Mouse (Mus musculus) forebrain, embryonic 13.5 days (tissue): ENCODE data around the gene Cyp4f18. TPM values are rescaled to one million over a fixed set of nuclear protein-coding genes. Genes with fewer than 3 reads are reported as not detected.
"Not testable (repeated sequence)": the region's sequence is repeated elsewhere in the genome, so short reads cannot be mapped to it uniquely, and the experiment has no call there.

Experiments used
- ATAC-seq: fragments of 200-750 bp; cut with Nextera tagmentation; 2 replicates; pipeline ENCODE4 v1.8.0; 2017
- H3K27ac ChIP-seq: fragments of 300-500 bp; sonication (generic); 2 replicates; pipeline ENCODE4 v1.5.1; 2015; ENCODE audit warnings: inconsistent platforms, mild to moderate bottlenecking, moderate library complexity
- H3K27me3 ChIP-seq: fragments of 300-500 bp; sonication (generic); 2 replicates; pipeline ENCODE4 v1.6.1; 2015; ENCODE audit warnings: mild to moderate bottlenecking, inconsistent platforms
- H3K36me3 ChIP-seq: fragments of 300-500 bp; sonication (generic); 2 replicates; pipeline ENCODE4 v1.6.1; 2015; ENCODE audit warnings: mild to moderate bottlenecking, inconsistent platforms; ENCODE audit not compliant: poor library complexity, severe bottlenecking
- H3K4me1 ChIP-seq: fragments of 300-500 bp; sonication (generic); 2 replicates; pipeline ENCODE4 v1.6.1; 2015; ENCODE audit warnings: inconsistent platforms
- H3K4me2 ChIP-seq: fragments of 300-500 bp; sonication (generic); 2 replicates; pipeline ENCODE4 v1.6.1; 2015; ENCODE audit warnings: inconsistent platforms, mild to moderate bottlenecking, moderate library complexity
- H3K4me3 ChIP-seq: fragments of 300-500 bp; sonication (generic); 2 replicates; pipeline ENCODE4 v1.5.1; 2015; ENCODE audit warnings: mild to moderate bottlenecking, inconsistent platforms
- H3K9ac ChIP-seq: fragments of 300-500 bp; sonication (generic); 2 replicates; pipeline ENCODE4 v1.6.1; 2015; ENCODE audit warnings: mild to moderate bottlenecking, inconsistent platforms
- H3K9me3 ChIP-seq: fragments of 300-500 bp; sonication (generic); replicated peaks from 2 replicates; pipeline ENCODE4 v1.6.1; 2016; ENCODE audit warnings: inconsistent platforms
- whole genome bisulfite sequencing: fragments of 180-500 bp; shearing (Covaris S2); methylation state at CpG from one replicate; pipeline ENCODE4 v1.1.7; 2015; 5-methylcytosine and 5-hydroxymethylcytosine counted together
- polyA plus RNA-seq: library from polyadenylated mRNA; unstranded; fragments of >200 nt; fragmentation: Nextera tagmentation; extraction: Ambion mirVana; gene quantifications from 2 replicates; pipeline ENCODE4 v1.2.1, GENCODE M21; 2015

The Cyp4f18 gene
- polyA plus RNA-seq, 1 experiment from 2014 or later: 0.84 TPM

DNA sequence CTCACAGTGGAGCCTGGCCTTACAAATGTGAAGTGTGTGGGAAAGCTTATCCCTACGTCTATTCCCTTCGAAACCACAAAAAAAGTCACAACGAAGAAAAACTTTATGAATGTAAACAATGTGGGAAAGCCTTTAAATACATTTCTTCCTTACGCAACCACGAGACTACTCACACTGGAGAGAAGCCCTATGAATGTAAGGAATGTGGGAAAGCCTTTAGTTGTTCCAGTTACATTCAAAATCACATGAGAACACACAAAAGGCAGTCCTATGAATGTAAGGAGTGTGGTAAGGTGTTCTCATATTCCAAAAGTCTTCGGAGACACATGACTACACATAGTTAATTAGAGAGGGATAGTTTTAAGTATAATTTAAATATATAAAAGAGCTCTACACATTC lies 40.8 kb downstream of the Cyp4f18 start:
- Histone ChIP-seq H3K4me3 (no peak overlapping the region), H3K36me3 (peaks cover 62% of the 10 kb centered on the region), H3K4me2 (no peak overlapping the region), H3K9me3 (peaks cover 23% of the 10 kb centered on the region), H3K4me1 (no peaks in the 10 kb centered on the region), H3K9ac (no peak overlapping the region), H3K27me3 (no peaks in the 10 kb centered on the region), H3K27ac (no peak overlapping the region)
- WGBS: 82% methylated on average over 6 of the region's 6 CpGs
- ATAC-seq: no peak

DNA sequence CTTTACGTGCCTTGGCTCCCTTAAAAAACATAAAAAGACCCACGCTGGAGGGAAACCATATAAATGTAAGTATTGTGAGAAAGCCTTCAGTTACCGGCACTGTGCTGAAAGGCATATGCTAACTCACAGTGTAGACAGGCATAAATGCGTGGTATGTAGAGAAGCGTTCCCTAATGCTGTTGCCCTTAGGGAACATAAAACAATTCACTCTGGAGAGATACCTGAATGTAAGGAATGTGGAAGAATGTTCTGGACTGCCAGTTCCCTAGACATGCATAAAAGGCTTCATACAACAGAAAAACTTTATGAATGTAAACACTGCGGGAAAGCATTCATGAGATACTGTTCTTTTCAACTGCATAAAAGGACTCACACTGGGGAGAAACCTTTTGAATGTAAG lies 41.3 kb downstream of the Cyp4f18 start:
- H3K4me2 ChIP-seq: no peak overlapping the region
- H3K4me3 ChIP-seq: no peak overlapping the region
- H3K27me3 ChIP-seq: no peaks in the 10 kb centered on the region
- H3K4me1 ChIP-seq: no peaks in the 10 kb centered on the region
- peaks cover 23% of the 10 kb centered on the region for H3K9me3 ChIP-seq
- no peak for ATAC-seq
- H3K36me3 ChIP-seq: peaks cover 65% of the 10 kb centered on the region
- no peak overlapping the region for H3K9ac ChIP-seq
- no peak overlapping the region for H3K27ac ChIP-seq
- WGBS: 84% methylated on average over 6 of the region's 6 CpGs

DNA sequence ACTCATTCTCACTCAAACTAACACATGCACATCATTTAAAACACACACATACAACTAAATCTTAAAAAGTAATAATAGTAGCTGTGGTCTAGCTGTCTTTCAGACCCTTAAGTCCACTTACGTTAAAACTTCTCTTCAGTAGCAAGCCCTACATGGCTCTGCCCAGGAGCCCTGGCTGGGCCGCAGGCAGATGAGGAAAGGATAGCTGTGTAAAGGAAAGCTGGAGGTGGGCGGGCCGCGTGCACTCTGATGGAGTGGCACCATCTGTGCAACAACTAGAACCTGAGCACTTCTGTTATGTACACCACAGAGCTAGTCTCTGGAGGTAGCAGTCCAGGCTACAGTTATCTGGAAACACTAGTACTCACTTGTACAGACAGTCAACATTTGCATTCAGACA lies 42.2 kb downstream of the Cyp4f18 start:
- Histone ChIP-seq H3K9me3 (peaks cover 23% of the 10 kb centered on the region), H3K4me1 (no peaks in the 10 kb centered on the region), H3K4me2 (no peak overlapping the region), H3K36me3 (peaks cover 65% of the 10 kb centered on the region), H3K4me3 (no peak overlapping the region), H3K27ac (no peak overlapping the region), H3K27me3 (no peaks in the 10 kb centered on the region), H3K9ac (no peak overlapping the region)
- over 99% methylated on average over 5 of the region's 5 CpGs for WGBS
- ATAC-seq: no peak

DNA sequence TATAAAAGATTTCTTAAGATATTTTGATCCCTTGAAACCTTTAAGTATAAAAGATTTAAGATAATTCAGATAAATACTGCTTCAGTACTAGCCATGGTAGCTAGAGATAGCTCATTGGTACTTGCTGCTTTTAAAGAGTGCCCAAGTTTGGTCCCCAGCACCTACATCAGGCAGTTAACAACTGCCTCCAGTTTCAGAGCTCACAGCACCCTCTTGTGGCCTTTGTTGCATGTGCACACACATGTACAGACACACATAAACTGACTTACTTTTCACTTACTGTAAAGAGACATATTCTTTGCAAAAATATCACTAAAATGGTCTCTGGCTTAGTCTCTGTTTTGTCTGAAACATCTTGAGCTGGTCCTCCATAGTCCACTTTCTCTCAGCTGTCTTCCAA lies 43.0 kb downstream of the Cyp4f18 start:
- no peak for ATAC-seq
- no peaks in the 10 kb centered on the region for H3K4me1 ChIP-seq
- H3K36me3 ChIP-seq: peaks cover 73% of the 10 kb centered on the region
- H3K4me2 ChIP-seq: no peak overlapping the region
- peaks cover 23% of the 10 kb centered on the region for H3K9me3 ChIP-seq
- H3K4me3 ChIP-seq: no peak overlapping the region
- H3K27me3 ChIP-seq: no peaks in the 10 kb centered on the region
- H3K9ac ChIP-seq: no peak overlapping the region
- no peak overlapping the region for H3K27ac ChIP-seq

DNA sequence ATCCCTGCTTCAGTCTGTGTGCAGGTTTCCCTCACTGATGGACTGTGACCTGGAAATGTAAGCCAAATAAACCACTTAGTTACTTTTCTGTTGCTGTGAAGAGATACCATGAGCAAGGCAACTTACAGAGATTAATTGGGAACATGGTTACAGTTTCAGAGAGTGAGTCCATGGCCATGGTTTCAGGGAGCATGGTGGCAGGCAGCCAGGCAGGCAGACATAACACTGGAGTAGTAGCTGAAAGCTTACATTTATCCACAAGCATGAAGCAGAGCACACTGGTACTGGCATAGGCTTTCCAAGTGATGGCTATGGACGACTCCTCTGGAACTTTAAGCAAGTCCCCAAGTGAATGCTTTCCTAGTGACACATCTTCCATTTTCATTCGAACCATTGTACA lies 44.3 kb downstream of the Cyp4f18 start:
- ATAC-seq: no peak

DNA sequence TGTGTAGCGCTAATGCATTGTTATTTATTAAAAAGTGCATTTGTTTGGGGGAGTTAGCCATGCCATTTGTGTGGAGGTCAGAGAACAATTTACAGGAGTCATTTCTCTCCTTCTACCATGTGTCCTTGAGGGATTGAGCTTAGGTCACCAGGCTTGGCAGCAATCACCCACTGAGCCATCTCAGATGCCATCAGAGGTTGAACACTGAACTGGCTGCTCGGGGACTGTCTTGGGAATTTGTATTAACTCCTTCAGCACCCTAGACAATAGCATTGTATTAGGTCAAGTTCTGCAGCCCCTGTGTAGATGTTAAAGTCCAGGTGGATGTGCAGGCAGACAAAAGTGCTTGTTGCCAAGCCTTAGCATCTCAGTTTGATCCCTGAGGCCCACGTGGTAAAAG lies 45.4 kb downstream of the Cyp4f18 start:
- no peak for ATAC-seq
- Histone ChIP-seq H3K36me3 (peaks cover 80% of the 10 kb centered on the region), H3K27ac (no peak overlapping the region), H3K9me3 (peaks cover 23% of the 10 kb centered on the region), H3K4me1 (no peaks in the 10 kb centered on the region), H3K4me2 (no peak overlapping the region), H3K27me3 (no peaks in the 10 kb centered on the region), H3K4me3 (no peak overlapping the region), H3K9ac (no peak overlapping the region)
- WGBS: 95% methylated on average over 3 of the region's 3 CpGs

More for the DNA sequence above, 44.3 kb downstream of the Cyp4f18 start:
- Histone ChIP-seq H3K4me3 (no peak overlapping the region), H3K9me3 (peaks cover 23% of the 10 kb centered on the region), H3K36me3 (peaks cover 83% of the 10 kb centered on the region), H3K9ac (no peak overlapping the region), H3K27ac (no peak overlapping the region), H3K4me2 (no peak overlapping the region), H3K27me3 (no peaks in the 10 kb centered on the region), H3K4me1 (no peaks in the 10 kb centered on the region)
- WGBS: 95% methylated on average over 2 of the region's 2 CpGs

DNA sequence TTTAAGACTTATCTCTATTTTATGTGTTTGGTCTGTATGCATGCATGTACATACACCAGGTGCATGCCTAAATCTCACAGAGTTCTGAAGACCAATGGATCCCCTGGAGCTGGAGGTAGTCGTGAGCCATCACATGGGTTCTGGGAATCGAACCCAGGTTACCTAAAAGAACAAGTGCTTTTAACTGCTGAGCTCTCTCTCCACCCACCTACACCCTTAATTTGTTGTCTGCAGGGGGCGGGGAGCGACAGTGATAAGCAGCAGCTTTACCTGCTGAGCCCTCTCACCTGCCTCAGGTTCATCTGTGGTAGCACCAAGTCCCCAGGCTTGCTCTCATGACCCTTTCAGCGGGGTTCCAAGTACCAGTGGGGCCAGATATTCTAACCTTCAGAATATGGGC lies 47.6 kb downstream of the Cyp4f18 start:
- H3K36me3 ChIP-seq: peaks cover 57% of the 10 kb centered on the region
- ATAC-seq: no peak
- WGBS: 94% methylated on average over 5 of the region's 5 CpGs
- peaks cover 15% of the 10 kb centered on the region for H3K9me3 ChIP-seq
- H3K4me3 ChIP-seq: no peak overlapping the region
- H3K4me2 ChIP-seq: no peak overlapping the region
- no peaks in the 10 kb centered on the region for H3K27me3 ChIP-seq
- H3K4me1 ChIP-seq: no peaks in the 10 kb centered on the region
- no peak overlapping the region for H3K9ac ChIP-seq
- H3K27ac ChIP-seq: no peak overlapping the region

DNA sequence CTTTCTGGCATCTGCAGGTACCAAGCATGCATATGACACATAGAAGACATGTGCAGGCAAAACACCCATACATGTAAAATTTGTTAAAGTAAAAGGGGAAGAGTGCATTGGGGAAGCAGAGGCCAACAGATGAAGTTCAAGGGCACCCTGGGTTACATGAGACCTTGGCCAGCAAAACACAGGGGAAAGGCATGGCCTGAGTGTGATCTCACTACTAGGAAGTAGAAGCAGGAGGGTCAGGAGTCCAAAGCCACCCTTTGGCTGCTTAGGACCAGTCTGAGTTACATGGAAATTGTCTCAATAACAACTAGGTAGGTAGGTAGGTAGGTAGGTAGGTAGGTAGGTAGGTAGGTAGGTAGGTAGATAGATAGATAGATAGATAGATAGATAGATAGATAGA lies 48.9 kb downstream of the Cyp4f18 start:
- no peak overlapping the region for H3K9ac ChIP-seq
- H3K27ac ChIP-seq: no peak overlapping the region
- H3K36me3 ChIP-seq: peaks cover 46% of the 10 kb centered on the region
- ATAC-seq: no peak
- H3K27me3 ChIP-seq: no peaks in the 10 kb centered on the region
- H3K4me2 ChIP-seq: no peak overlapping the region
- peaks cover 12% of the 10 kb centered on the region for H3K9me3 ChIP-seq
- no peaks in the 10 kb centered on the region for H3K4me1 ChIP-seq
- no peak overlapping the region for H3K4me3 ChIP-seq

DNA sequence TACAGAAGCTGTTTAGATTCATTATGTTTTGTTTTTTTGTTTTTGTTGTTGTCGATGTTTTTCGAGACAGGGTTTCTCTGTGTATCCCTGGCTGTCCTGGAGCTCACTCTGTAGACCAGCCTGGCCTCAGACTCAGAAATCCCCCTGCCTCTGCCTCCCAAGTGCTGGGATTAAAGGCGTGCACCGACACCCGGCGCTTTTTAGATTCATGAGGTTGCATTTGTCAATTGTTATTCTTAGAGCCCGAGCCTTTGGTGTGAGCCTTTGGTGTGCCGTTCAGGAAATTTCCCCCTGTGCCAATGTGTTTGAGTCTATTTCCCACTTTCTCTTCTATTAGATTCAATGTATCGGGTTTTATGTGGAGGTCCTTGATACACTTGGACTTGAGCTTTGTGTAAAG lies 54.8 kb downstream of the Cyp4f18 start:
- ATAC-seq: no peak
- Histone ChIP-seq H3K4me3 (no peak overlapping the region), H3K4me2 (no peak overlapping the region), H3K27ac (no peak overlapping the region), H3K9me3 (peaks cover 10% of the 10 kb centered on the region), H3K27me3 (no peaks in the 10 kb centered on the region), H3K36me3 (peaks cover 25% of the 10 kb centered on the region), H3K4me1 (peaks cover 16% of the 10 kb centered on the region), H3K9ac (no peak overlapping the region)
- WGBS: 98% methylated on average over 9 of the region's 9 CpGs

DNA sequence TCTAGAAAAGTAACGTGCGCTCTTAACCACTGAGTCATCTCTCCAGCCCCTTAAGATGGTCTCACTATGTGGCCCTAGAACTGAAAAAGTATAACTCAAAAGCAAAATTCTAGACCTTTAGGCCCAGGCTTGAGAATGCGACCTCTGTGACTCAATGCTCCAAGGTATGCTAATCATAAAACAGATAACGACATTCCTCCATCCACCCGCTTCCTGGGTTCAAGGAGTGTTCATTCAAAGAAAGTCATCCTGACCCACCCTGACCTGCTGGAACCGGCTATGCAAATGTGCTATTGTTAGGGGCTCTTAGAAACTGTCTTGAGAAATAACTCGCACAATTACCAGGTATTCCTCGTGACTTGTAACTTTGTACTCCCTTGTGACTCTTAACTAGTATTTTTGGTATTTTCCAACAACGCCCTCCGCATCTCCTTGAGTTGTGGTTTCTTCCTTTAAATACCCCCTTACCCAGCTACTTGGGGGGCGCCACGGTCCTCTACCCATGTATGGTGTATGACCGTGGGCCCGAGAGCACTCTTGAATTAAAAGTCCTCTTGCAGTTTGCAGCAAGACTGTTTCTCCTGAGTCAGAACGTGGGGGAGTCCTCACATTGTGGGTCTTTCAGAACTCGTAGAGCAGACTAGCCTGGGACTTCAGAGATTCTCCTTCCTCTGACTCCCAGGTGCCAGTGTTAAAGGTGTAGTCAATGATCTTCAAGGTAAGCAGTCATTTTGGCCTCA lies 56.3 kb downstream of the Cyp4f18 start:
- not testable (repeated sequence) for H3K27ac ChIP-seq, H3K9ac ChIP-seq, H3K4me2 ChIP-seq, H3K9me3 ChIP-seq, ATAC-seq, H3K4me3 ChIP-seq, H3K27me3 ChIP-seq
- peaks cover 22% of the 10 kb centered on the region for H3K36me3 ChIP-seq
- peaks cover 16% of the 10 kb centered on the region for H3K4me1 ChIP-seq
- WGBS: 97% methylated on average over 16 of the region's 16 CpGs

DNA sequence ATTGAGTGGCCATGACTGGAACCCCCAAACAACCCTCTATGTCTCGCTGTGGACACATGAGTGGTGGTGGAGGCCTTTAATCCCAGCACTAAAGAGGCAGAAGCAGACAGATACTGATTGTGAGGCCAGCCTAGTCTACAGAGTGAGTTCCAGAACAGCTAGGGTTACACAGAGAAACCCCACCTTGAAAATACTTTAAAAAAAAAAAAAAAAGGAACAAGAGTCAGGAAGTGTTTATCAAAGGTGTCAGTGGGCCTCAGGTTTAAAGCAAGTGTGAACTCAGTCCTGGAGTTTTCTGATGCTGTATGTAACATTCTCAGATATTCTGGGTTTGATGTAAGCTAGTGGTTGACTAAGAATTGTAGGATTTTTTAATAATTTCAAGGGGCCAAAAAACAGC lies 56.9 kb downstream of the Cyp4f18 start:
- Histone ChIP-seq H3K9ac (peak overlapping the region; percentile 82; the same call in 1 of the 2 replicates), H3K27me3 (no peaks in the 10 kb centered on the region), H3K27ac (no peak overlapping the region), H3K4me2 (peak overlapping the region; percentile 67), H3K4me1 (peaks cover 16% of the 10 kb centered on the region), H3K36me3 (peaks cover 22% of the 10 kb centered on the region), H3K4me3 (peak overlapping the region; percentile 73; the same call in 1 of the 2 replicates), H3K9me3 (peaks cover 10% of the 10 kb centered on the region)
- WGBS: 94% methylated on average over 1 of the region's 1 CpGs
- ATAC-seq: no peak

DNA sequence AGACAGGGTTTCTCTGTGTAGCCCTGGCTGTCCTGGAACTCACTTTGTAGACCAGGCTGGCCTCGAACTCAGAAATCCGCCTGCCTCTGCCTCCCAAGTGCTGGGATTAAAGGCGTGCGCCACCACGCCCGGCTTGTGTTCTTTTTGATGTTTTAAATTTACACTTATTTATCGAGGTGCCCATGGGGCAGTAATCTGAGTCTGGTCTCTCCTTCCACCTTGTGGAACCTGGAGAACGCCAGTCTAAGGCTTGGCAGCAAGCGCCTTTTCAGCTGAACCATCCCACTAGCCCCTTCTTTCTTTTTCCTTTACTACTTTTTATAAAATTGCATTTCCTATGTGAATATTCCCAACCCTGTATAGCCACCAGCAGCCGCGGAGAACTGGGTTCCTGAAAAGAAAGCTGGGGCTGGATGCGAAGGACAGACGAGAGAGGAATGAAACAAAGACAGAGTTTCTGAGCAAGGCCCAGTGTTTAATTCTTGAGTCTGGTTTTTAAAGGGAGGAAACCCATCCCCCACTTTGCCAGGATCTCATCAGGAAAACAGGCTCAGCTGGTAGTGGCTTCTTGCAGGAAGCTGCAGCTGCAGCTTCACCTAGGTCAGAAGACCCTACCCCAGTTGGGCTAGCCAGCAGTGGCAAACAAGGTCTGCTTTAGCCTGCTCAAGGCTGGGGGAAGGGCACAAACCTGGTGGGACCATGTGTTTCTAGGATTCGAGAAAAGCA lies 57.8 kb downstream of the Cyp4f18 start:
- H3K9ac ChIP-seq: peak overlapping the region; percentile 82
- peak overlapping the region; percentile 67 for H3K4me2 ChIP-seq
- H3K9me3 ChIP-seq: peaks cover 10% of the 10 kb centered on the region
- no peak for ATAC-seq
- WGBS: 34% methylated on average over 14 of the region's 14 CpGs
- no peaks in the 10 kb centered on the region for H3K27me3 ChIP-seq
- H3K27ac ChIP-seq: 0 out of 2 replicates have a peak overlapping the region, but pooled peaks have one; percentile 76
- peak overlapping the region; percentile 73 for H3K4me3 ChIP-seq
- H3K36me3 ChIP-seq: peaks cover 21% of the 10 kb centered on the region
- peaks cover 16% of the 10 kb centered on the region for H3K4me1 ChIP-seq
